Mouse (Mus musculus): Measurements from ENCODE around the gene Ap1m2. TPM values are rescaled to one million over a fixed set of nuclear protein-coding genes. Genes with fewer than 3 reads are reported as not detected.
"Not testable (repeated sequence)": the region's sequence is repeated elsewhere in the genome, so short reads cannot be mapped to it uniquely, and the experiment has no call there.

The Ap1m2 gene
- polyA plus RNA-seq, 1 experiment from 2014 or later: 2.2 TPM

DNA sequence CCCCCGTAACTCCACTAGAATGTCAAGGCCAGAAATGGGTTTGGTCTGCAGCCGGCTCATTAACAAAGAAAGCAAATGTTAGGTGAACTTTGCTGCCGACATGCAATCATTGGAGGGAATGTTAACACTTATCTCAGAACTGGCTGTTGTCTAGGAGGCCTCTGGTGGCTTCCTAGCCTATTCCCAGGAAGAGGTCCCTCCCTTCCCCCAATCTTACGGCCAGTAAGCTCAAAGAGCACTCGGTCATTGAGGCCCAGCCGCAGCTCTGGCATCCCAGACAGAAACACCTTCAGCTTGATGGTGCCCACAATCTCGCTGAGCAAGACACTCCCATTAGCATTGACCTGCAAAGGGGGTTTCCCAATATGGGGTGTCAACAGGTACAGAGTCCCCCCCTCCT is 7.1 kb downstream of the Ap1m2 start:
- no peaks in the 10 kb centered on the region for H3K9me3 ChIP-seq (ENCODE audit: control insufficient read depth, low read length)
- H3K27me3 ChIP-seq (ENCODE audit: control insufficient read depth, insufficient read depth, low read length): no peaks in the 10 kb centered on the region
- no peaks in the 10 kb centered on the region for H3K36me3 ChIP-seq (replicated peaks; ENCODE audit: control insufficient read depth, insufficient read depth)
- no peak overlapping the region for H3K27ac ChIP-seq
- 89% methylated on average over 7 of the region's 7 CpGs for WGBS
- ATAC-seq (ENCODE audit: low FRiP score): no peak
- DNase-seq (ENCODE audit: low spot score): no peak
- H3K4me3 ChIP-seq (replicated peaks; ENCODE audit: low read length): no peak overlapping the region
- no peak overlapping the region for H3K4me2 ChIP-seq (replicated peaks)
- H3K4me1 ChIP-seq (replicated peaks; ENCODE audit: control insufficient read depth, insufficient read depth, low read length): no peaks in the 10 kb centered on the region
- no peak overlapping the region for H3K9ac ChIP-seq

DNA sequence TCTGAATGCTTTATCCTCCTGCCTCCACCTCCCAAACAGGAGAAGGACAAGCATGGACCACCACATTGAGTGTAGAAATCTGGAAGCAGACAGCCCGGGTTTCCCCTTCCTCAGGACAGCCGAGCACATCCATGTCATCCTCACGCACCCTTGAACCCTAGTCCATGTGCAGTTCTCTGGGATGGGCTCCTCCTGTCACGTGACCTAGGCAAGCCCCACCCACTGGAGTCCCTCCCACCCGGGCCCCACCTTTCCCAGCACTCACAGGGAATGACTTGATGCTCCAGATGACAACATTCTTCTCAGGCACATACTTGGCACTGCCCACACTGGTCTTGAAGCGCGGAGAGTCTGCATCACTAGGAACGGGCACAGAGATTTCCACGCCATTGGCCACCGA is 13.1 kb downstream of the Ap1m2 start:
- 87% methylated on average over 10 of the region's 10 CpGs for WGBS
- no peak for DNase-seq (ENCODE audit: low spot score)
- H3K27me3 ChIP-seq (ENCODE audit: control insufficient read depth, insufficient read depth, low read length): no peaks in the 10 kb centered on the region

DNA sequence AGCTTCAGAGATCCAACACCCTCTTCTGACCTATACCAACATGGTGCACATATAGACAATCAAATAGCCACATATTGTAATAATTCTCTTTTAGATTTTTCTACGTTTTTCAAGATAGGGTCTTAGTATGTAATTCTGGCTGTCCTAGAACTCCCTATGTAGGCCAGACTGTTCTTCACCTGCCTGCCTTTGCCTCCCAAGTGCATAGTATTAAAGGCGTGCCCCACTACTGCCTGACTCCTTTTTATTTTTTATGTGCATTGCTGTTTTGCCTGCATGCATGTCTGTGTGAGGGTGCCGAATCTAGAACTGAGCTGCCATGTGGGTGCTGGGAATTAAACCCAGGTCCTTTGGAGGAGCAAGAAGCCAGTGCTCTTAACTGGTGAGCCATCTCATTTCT is 19.9 kb downstream of the Ap1m2 start:
- WGBS: 96% methylated on average over 3 of the region's 3 CpGs
- Histone ChIP-seq H3K9me3 (ENCODE audit: control insufficient read depth, low read length) (no peaks in the 10 kb centered on the region), H3K36me3 (replicated peaks; ENCODE audit: control insufficient read depth, insufficient read depth) (no peaks in the 10 kb centered on the region), H3K4me2 (replicated peaks) (no peak overlapping the region), H3K4me1 (replicated peaks; ENCODE audit: control insufficient read depth, insufficient read depth, low read length) (peaks cover 23% of the 10 kb centered on the region), H3K27me3 (ENCODE audit: control insufficient read depth, insufficient read depth, low read length) (no peaks in the 10 kb centered on the region), H3K9ac (no peak overlapping the region), H3K27ac (no peak overlapping the region), H3K4me3 (replicated peaks; ENCODE audit: low read length) (no peak overlapping the region)
- ATAC-seq (ENCODE audit: low FRiP score) (no peak), DNase-seq (ENCODE audit: low spot score) (no peak)

More for the DNA sequence above, 13.1 kb downstream of the Ap1m2 start:
- Histone ChIP-seq H3K9me3 (ENCODE audit: control insufficient read depth, low read length) (no peaks in the 10 kb centered on the region), H3K4me3 (replicated peaks; ENCODE audit: low read length) (no peak overlapping the region), H3K9ac (no peak overlapping the region), H3K36me3 (replicated peaks; ENCODE audit: control insufficient read depth, insufficient read depth) (no peaks in the 10 kb centered on the region), H3K4me2 (replicated peaks) (no peak overlapping the region), H3K27ac (no peak overlapping the region), H3K4me1 (replicated peaks; ENCODE audit: control insufficient read depth, insufficient read depth, low read length) (no peaks in the 10 kb centered on the region)
- no peak for ATAC-seq (ENCODE audit: low FRiP score)

DNA sequence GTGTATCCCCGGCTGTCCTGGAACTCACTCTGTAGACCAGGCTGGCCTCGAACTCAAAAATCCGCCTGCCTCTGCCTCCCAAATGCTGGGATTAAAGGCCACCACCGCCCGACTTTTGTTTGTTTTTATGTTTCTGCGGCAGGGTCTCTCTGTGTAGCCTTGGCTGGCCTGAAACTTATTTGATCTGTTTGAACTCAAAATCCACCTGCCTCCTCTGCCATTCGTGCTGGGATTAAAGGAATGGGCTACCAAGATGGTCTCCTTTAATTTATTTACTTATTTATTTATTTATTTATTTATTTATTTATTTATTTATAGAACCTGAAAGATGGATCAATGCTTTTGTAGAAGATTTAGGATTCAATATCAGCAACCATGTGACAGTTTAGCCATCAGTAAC is 20.3 kb downstream of the Ap1m2 start:
- H3K4me2 ChIP-seq (replicated peaks): peak overlapping the region; percentile 58
- H3K36me3 ChIP-seq (replicated peaks; ENCODE audit: control insufficient read depth, insufficient read depth); H3K27ac ChIP-seq; DNase-seq (ENCODE audit: low spot score); ATAC-seq (ENCODE audit: low FRiP score); H3K27me3 ChIP-seq (ENCODE audit: control insufficient read depth, insufficient read depth, low read length); H3K9me3 ChIP-seq (ENCODE audit: control insufficient read depth, low read length): not testable (repeated sequence)
- peaks cover 27% of the 10 kb centered on the region for H3K4me1 ChIP-seq (replicated peaks; ENCODE audit: control insufficient read depth, insufficient read depth, low read length)
- 23% methylated on average over 7 of the region's 7 CpGs for WGBS
- H3K4me3 ChIP-seq (replicated peaks; ENCODE audit: low read length): peak overlapping the region; percentile 66; the same call in 1 of the 2 replicates
- H3K9ac ChIP-seq: peak overlapping the region; percentile 16; the same call in 1 of the 2 replicates

DNA sequence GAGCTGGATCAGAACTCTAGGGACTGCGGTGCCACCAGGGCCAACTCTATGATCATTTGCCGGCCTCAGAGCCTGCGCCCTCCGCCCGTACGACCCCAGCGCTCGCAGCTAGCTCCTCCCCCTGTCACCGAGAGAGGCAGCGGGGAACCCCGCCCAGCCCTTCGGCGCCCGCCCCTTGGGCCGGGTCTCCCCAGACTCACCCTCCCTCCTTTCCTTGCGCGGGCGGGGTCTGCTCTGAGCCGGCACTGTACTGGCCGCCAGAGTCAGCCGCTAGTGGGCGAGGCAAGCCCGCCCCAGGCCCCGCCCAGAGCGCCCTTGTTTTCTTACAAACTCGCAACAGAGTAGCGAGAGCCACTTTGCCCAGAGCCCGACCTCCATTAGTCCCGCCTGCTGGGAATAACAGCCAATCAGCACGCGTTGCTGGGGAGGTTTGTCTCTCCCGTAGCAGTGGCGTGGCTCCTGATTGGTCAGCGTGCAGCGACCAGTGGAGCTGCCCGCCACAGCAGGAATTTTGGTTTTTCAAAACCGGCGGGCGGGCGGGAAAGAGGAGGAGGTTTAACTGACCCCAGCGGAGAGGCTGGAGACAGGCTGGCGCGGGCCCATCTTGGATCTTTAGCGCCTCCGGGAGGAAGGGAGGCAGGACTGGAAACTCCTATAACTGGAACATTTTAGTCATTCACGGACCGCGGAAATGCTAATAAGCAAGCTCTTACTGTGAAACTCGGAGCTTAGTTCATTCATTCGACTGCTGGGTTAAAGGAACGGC is 20.9 kb downstream of the Ap1m2 start, which contains the start of gene Cdkn2d:
Cdkn2d (minus strand) TSS at position 386 of the 766 bp plus-strand sequence.
- H3K27ac ChIP-seq: peak within 1 kb of the TSS; percentile 77
- H3K36me3 ChIP-seq (replicated peaks; ENCODE audit: control insufficient read depth, insufficient read depth): no peaks in the 10 kb centered on the region
- WGBS: under 1% methylated on average over 48 of the region's 51 CpGs
- no peaks in the 10 kb centered on the region for H3K27me3 ChIP-seq (ENCODE audit: control insufficient read depth, insufficient read depth, low read length)
- peak within 1 kb of the TSS; percentile 73 for H3K9ac ChIP-seq
- ATAC-seq (ENCODE audit: low FRiP score) (peak; percentile 97), DNase-seq (ENCODE audit: low spot score) (peak; percentile 96)
- peaks cover 33% of the 10 kb centered on the region for H3K4me1 ChIP-seq (replicated peaks; ENCODE audit: control insufficient read depth, insufficient read depth, low read length)
- H3K9me3 ChIP-seq (ENCODE audit: control insufficient read depth, low read length): no peaks in the 10 kb centered on the region
- peak within 1 kb of the TSS; percentile 58 for H3K4me2 ChIP-seq (replicated peaks)
- H3K4me3 ChIP-seq (replicated peaks; ENCODE audit: low read length): peak within 1 kb of the TSS; percentile 66

DNA sequence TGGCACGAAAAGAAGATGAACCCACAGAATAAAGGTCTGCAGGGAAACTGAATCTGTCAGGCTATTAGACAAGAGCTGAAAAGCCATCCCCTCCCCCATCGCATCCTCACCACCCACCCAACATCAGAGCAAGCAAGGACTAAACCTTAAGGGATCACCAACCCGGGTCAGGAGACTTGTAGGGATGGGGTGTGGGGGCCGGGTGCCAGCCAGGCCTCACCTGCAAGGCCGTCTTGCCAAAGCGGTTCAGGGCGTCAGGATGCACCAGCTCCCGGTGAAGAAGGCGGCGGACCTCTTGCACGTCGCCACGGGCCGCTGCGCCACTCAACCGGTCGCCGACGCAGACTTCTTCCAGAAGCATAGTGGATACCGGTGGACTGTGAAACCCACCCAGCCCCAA is 21.5 kb downstream of the Ap1m2 start:
- ATAC-seq (ENCODE audit: low FRiP score) (no peak), DNase-seq (ENCODE audit: low spot score) (peak; percentile 56)
- peak overlapping the region; percentile 77 for H3K27ac ChIP-seq
- H3K9ac ChIP-seq: peak overlapping the region; percentile 73
- peaks cover 3% of the 10 kb centered on the region; the same call in 1 of the 2 replicates for H3K36me3 ChIP-seq (replicated peaks; ENCODE audit: control insufficient read depth, insufficient read depth)
- H3K9me3 ChIP-seq (ENCODE audit: control insufficient read depth, low read length): no peaks in the 10 kb centered on the region
- WGBS: under 1% methylated on average over 20 of the region's 20 CpGs
- peaks cover 33% of the 10 kb centered on the region for H3K4me1 ChIP-seq (replicated peaks; ENCODE audit: control insufficient read depth, insufficient read depth, low read length)
- no peaks in the 10 kb centered on the region for H3K27me3 ChIP-seq (ENCODE audit: control insufficient read depth, insufficient read depth, low read length)
- peak overlapping the region; percentile 58 for H3K4me2 ChIP-seq (replicated peaks)
- H3K4me3 ChIP-seq (replicated peaks; ENCODE audit: low read length): peak overlapping the region; percentile 66

DNA sequence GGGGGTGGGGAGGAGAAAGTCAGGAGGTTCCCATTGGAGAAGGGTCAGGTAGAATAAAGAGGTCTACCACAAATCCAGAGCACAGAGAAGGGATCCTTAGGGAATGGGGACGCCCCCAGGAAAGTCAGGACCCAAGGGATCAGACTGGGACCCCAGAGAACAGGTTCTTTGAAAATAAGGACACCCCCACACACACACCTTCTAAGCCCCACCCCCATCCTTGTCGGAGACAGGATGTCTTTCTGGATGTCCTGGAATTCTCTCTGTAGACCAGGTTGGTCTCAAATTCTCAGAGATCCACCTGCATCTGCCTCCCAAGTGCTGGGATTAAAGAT is 22.8 kb downstream of the Ap1m2 start:
- H3K27me3 ChIP-seq (ENCODE audit: control insufficient read depth, insufficient read depth, low read length): no peaks in the 10 kb centered on the region
- H3K36me3 ChIP-seq (replicated peaks; ENCODE audit: control insufficient read depth, insufficient read depth): peaks cover 15% of the 10 kb centered on the region
- no peak overlapping the region for H3K9ac ChIP-seq
- H3K4me2 ChIP-seq (replicated peaks): peak overlapping the region; percentile 58
- peak overlapping the region; percentile 66; the same call in 1 of the 2 replicates for H3K4me3 ChIP-seq (replicated peaks; ENCODE audit: low read length)
- no peaks in the 10 kb centered on the region for H3K9me3 ChIP-seq (ENCODE audit: control insufficient read depth, low read length)
- H3K27ac ChIP-seq: no peak overlapping the region
- peaks cover 33% of the 10 kb centered on the region for H3K4me1 ChIP-seq (replicated peaks; ENCODE audit: control insufficient read depth, insufficient read depth, low read length)
- WGBS: 88% methylated on average over 2 of the region's 2 CpGs
- ATAC-seq (ENCODE audit: low FRiP score): no peak
- DNase-seq (ENCODE audit: low spot score): no peak

DNA sequence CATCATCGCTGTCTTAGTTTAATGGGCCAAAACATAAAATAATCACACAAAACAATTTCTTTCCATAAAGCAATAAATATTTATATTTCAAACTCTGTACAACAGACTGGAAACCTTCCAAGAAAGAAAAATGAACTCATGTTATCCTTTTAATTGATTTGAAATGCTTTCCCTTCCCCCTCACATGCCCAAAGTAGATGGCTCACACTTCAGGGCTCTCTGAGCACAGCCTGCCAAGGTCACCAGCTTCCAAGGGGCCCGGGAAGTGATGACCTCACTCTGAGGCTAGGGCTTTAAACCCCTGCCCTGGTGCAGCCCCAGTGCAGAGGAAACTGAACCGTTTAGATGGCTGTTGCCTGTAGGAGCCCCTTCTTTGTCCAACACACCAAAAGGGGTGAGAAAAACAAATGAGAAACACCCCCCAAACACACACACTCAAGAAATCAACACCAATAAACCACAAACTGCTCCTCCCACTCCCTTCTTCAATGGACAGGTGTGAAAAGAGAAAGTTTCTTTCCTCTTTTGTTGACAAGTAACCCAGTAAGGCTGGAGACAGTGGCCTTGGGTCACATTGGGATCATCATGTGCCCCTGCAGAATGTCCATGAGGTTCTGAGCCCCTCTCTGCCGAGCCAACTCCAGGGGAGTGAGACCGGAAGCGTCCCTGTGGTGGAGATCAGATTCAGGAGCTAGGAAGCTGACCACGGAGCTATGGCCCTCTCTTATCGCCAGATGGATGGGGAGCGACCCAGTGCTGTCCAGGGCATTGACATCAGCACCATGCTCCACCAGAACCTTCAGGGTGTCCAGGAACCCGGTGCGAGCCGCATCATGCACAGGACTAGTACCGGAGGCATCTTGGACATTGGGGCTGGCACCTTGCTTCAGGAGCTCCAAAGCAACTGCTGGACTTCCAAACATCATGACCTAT is 23.5 kb downstream of the Ap1m2 start:
- Histone ChIP-seq H3K27ac (peak overlapping the region; percentile 87), H3K4me3 (replicated peaks; ENCODE audit: low read length) (peak overlapping the region; percentile 51), H3K4me2 (replicated peaks) (peak overlapping the region; percentile 72), H3K9ac (peak overlapping the region; percentile 66), H3K27me3 (ENCODE audit: control insufficient read depth, insufficient read depth, low read length) (no peaks in the 10 kb centered on the region), H3K36me3 (replicated peaks; ENCODE audit: control insufficient read depth, insufficient read depth) (peaks cover 22% of the 10 kb centered on the region), H3K9me3 (ENCODE audit: control insufficient read depth, low read length) (no peaks in the 10 kb centered on the region), H3K4me1 (replicated peaks; ENCODE audit: control insufficient read depth, insufficient read depth, low read length) (peaks cover 33% of the 10 kb centered on the region)
- WGBS: 80% methylated on average over 13 of the region's 13 CpGs
- DNase-seq (ENCODE audit: low spot score): no peak
- ATAC-seq (ENCODE audit: low FRiP score): no peak
